Mouse (Mus musculus) stomach, postnatal 0 days (tissue): ENCODE data around the gene Boc. TPM values are rescaled to one million over a fixed set of nuclear protein-coding genes. Genes with fewer than 3 reads are reported as not detected.
A peak's percentile ranks its signal among the peaks of the same experiment; 100 is the strongest.

Experiments
- ATAC-seq: fragments of 200-750 bp; cut with Nextera tagmentation; 2 replicates; pipeline ENCODE4 v1.8.0; 2017; ENCODE audit not compliant: low FRiP score, low TSS enrichment
- DNase-seq: peaks from one replicate; pipeline ENCODE4 v3.0.0-alpha.2; 2016; ENCODE audit warnings: low spot score
- H3K27ac ChIP-seq: fragments of 300-500 bp; sonication (generic); replicated peaks from 2 replicates; pipeline ENCODE4 v1.5.1; 2014; ENCODE audit warnings: mild to moderate bottlenecking, control low read depth
- H3K27me3 ChIP-seq: fragments of 300-500 bp; sonication (generic); 2 replicates; pipeline ENCODE4 v1.6.1; 2014; ENCODE audit warnings: low read length; ENCODE audit not compliant: control insufficient read depth, insufficient read depth
- H3K36me3 ChIP-seq: fragments of 300-500 bp; sonication (generic); 2 replicates; pipeline ENCODE4 v1.6.1; 2014; ENCODE audit warnings: low read length, mixed read lengths; ENCODE audit not compliant: control insufficient read depth, insufficient read depth
- H3K4me1 ChIP-seq: fragments of 300-500 bp; sonication (generic); replicated peaks from 2 replicates; pipeline ENCODE4 v1.6.1; 2014; ENCODE audit warnings: antibody characterized with exemption; ENCODE audit not compliant: control insufficient read depth, insufficient read depth
- H3K4me2 ChIP-seq: fragments of 300-500 bp; sonication (generic); replicated peaks from 2 replicates; pipeline ENCODE4 v1.6.1; 2014; ENCODE audit warnings: low read depth, mild to moderate bottlenecking, control low read depth, moderate library complexity
- H3K4me3 ChIP-seq: fragments of 300-500 bp; sonication (generic); 2 replicates; pipeline ENCODE4 v1.5.1; 2014; ENCODE audit warnings: low read depth, low read length, control low read depth
- H3K9ac ChIP-seq: fragments of 300-500 bp; sonication (generic); 2 replicates; pipeline ENCODE4 v1.6.1; 2014; ENCODE audit warnings: mild to moderate bottlenecking, low read length, control low read depth, mixed read lengths
- H3K9me3 ChIP-seq: fragments of 300-500 bp; sonication (generic); 2 replicates; pipeline ENCODE4 v1.6.1; 2016; ENCODE audit warnings: low read length; ENCODE audit not compliant: control insufficient read depth
- CTCF ChIP-seq: IDR thresholded peaks from 2 replicates; pipeline ENCODE4 v1.5.1; 2016; ENCODE audit warnings: antibody characterized with exemption, low read depth, mild to moderate bottlenecking, moderate library complexity
- EP300 ChIP-seq: optimal IDR thresholded peaks from 2 replicates; pipeline ENCODE3; 2016; ENCODE audit warnings: antibody characterized with exemption
- WGBS: fragments of 180-500 bp; shearing (Covaris S2); extraction: QIAGEN DNeasy Blood & Tissue Kit; methylation state at CpG from one replicate; pipeline ENCODE4 v1.1.7; 2014; 5-methylcytosine and 5-hydroxymethylcytosine counted together
- polyA plus RNA-seq: library from polyadenylated mRNA; unstranded; fragments of >200 nt; fragmentation: Nextera tagmentation; extraction: Ambion mirVana; gene quantifications from 2 replicates; pipeline ENCODE4 v1.2.1, GENCODE M21; 2015

The Boc gene
- polyA plus RNA-seq, 1 experiment from 2014 or later: 6.1 TPM

DNA sequence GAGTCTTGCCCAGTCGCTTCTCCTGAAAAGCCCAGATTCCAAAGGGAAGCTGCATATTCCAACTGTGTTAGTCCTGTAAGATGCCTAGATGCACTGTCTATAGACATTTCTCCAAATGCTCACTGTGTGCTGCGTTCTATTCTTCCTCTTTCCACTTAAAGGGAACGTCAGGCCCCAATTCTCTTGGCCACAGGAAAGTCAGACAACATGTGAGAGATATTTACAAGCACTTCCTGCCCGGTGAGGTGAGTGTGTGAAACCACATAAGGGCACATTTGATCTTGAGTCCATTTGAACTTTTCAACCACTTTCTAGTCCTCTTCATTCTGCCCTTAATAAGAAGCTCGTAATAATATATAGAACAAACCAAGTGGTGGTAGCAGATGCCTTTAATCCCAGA lies 50.7 kb downstream of the Boc start:
- H3K9ac ChIP-seq: no peak overlapping the region
- DNase-seq: no peak
- H3K9me3 ChIP-seq: no peaks in the 10 kb centered on the region
- H3K27me3 ChIP-seq: no peaks in the 10 kb centered on the region
- H3K36me3 ChIP-seq: 0 out of 2 replicates have a peak, but pooled peaks cover 2% of the 10 kb centered on the region
- no peak for TF ChIP-seq CTCF
- no peak for TF ChIP-seq EP300
- no peaks in the 10 kb centered on the region for H3K4me1 ChIP-seq
- ATAC-seq: no peak
- H3K4me2 ChIP-seq: no peak overlapping the region
- 81% methylated on average over 5 of the region's 5 CpGs for WGBS
- H3K27ac ChIP-seq: no peak overlapping the region
- H3K4me3 ChIP-seq: no peak overlapping the region

DNA sequence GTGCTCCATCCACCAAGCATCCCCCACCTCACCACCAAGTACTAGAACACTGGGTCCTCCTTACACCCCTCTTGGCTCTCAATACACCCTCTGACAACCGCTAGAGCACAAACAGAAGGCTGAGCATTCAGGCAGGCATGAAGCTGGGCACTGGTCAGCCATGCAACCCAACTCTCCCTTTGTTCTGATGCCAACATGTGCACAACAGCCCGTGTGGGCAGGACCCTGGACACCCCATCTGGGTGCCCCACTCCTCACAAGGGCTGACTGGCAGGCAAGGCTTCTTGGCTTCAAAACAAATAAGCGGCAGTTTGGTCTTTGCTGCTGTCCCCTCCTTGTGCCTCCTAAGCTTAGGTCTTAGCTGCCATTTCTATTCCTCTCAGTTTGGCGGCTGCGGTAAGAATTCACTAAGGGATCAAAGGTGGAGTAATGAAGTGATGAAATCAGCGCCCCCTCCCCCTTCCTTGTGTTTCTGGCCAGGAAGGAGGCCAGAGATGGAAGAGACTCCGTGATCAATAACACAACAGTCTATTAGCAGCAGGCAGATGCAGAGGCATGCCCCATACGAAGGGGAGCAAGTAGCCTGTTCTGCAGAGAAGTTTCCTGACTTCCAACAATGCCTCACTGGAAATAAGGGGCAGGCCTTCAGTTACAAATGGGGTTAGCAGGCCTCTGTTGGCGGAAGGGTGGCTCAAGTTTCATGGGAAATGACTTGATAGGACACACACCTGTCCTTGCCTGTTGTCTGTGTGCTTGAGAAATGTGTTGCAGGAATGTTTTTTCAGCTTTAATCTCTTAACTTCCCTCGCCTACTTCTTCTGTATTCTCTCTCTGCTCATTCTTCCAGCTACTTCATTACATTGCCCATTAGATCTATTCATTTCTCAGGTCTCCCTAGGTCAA lies 51.4 kb downstream of the Boc start:
- ATAC-seq (no peak), DNase-seq (no peak)
- no peaks in the 10 kb centered on the region for H3K27me3 ChIP-seq
- no peaks in the 10 kb centered on the region for H3K9me3 ChIP-seq
- WGBS: 62% methylated on average over 10 of the region's 10 CpGs
- H3K4me3 ChIP-seq: no peak overlapping the region
- no peak overlapping the region for H3K27ac ChIP-seq
- no peak overlapping the region for H3K4me2 ChIP-seq
- H3K4me1 ChIP-seq: no peaks in the 10 kb centered on the region
- no peak overlapping the region for H3K9ac ChIP-seq
- TF ChIP-seq EP300: no peak
- TF ChIP-seq CTCF: no peak
- H3K36me3 ChIP-seq: 0 out of 2 replicates have a peak, but pooled peaks cover 4% of the 10 kb centered on the region

DNA sequence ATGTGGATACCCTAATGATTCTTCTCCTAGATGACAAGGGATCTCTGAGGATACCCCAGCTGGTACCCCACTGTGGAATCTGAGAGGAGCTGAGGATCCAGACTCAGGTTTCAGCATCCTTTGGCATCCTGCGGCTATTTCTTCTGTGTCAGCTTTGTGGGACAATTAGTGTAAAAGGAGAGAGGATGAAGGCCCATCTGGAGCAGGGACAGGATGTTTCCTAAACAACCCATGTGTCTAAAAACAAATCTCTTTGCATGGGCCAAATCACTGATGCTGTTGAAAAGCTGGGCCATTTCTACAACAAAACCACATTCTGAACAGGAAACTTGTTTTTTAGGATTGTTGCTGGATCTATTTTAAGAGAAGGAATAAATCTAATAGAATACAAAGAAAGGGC lies 53.5 kb downstream of the Boc start:
- no peaks in the 10 kb centered on the region for H3K27me3 ChIP-seq
- no peak overlapping the region for H3K9ac ChIP-seq
- H3K4me1 ChIP-seq: no peaks in the 10 kb centered on the region
- no peak overlapping the region for H3K4me2 ChIP-seq
- no peak overlapping the region for H3K4me3 ChIP-seq
- no peak for DNase-seq
- H3K9me3 ChIP-seq: no peaks in the 10 kb centered on the region
- H3K36me3 ChIP-seq: peaks cover 13% of the 10 kb centered on the region
- TF ChIP-seq EP300: no peak
- no peak for TF ChIP-seq CTCF
- H3K27ac ChIP-seq: no peak overlapping the region
- 86% methylated on average over 1 of the region's 1 CpGs for WGBS
- ATAC-seq: no peak

DNA sequence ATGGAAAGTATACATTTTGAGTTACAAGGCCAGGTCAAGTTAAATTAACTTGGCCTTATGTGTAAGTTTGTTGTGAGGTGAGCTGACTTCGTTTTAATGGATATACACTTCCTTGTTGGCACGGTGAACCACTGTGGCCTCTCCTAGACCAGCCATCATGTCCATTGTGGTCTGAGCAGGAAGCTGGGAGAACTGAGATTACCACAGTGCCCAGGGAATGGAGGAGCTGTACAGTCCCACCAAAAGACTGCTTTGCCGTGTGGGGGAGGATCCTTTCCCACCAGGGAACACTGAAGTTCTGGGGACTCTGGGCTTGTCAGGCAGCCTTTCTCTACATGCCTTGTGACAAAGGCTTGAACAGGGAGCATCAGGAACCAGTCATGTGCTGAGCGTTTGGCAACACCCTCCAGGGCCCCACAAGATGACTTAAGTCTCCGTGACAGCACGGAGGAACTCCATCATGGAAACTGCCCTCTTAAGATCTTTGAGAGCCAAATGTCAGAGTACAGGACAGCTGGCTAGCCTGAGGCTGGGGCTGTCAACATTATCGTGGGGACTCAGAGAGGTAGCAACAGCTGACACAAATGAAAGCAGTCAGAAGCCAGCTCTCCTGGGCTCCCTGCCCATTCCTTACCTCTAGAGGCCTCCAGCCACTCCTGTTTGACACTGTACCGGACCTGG lies 55.7 kb downstream of the Boc start:
- Histone ChIP-seq H3K4me2 (no peak overlapping the region), H3K4me1 (no peaks in the 10 kb centered on the region), H3K9me3 (no peaks in the 10 kb centered on the region), H3K27ac (0 out of 2 replicates have a peak overlapping the region, but pooled peaks have one; percentile 13), H3K4me3 (no peak overlapping the region), H3K27me3 (no peaks in the 10 kb centered on the region), H3K9ac (no peak overlapping the region), H3K36me3 (peaks cover 27% of the 10 kb centered on the region)
- whole genome bisulfite sequencing: 45% methylated on average over 8 of the region's 8 CpGs
- TF ChIP-seq EP300: no peak
- no peak for TF ChIP-seq CTCF
- peak; percentile 71 for ATAC-seq
- no peak for DNase-seq

DNA sequence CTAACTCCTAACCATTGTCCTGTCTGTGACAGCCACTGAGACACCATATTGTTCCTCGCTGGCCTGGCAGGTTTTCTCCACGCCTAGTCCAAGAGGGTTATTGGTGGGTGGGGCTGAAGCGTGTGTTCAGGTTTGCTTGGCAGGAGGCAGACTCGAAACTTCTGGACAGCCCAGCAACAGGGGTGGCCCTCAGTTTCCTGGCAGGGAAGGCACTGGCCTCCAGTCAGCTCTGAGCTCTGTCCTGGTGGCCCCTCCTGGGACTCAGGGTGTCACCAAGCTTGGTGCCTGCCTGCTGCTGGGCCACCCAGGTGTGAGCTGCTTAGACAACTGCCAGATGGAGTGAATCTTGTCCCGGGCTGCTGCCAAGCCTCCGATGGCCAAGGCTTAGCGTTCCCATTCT lies 56.4 kb downstream of the Boc start:
- Histone ChIP-seq H3K27me3 (no peaks in the 10 kb centered on the region), H3K36me3 (peaks cover 34% of the 10 kb centered on the region), H3K4me1 (no peaks in the 10 kb centered on the region), H3K4me3 (no peak overlapping the region), H3K9me3 (no peaks in the 10 kb centered on the region), H3K9ac (no peak overlapping the region), H3K4me2 (no peak overlapping the region), H3K27ac (no peak overlapping the region)
- no peak; the same call in 1 of the 2 replicates for ATAC-seq
- DNase-seq: no peak
- TF ChIP-seq CTCF: no peak
- TF ChIP-seq EP300: no peak
- 48% methylated on average over 7 of the region's 7 CpGs for WGBS

DNA sequence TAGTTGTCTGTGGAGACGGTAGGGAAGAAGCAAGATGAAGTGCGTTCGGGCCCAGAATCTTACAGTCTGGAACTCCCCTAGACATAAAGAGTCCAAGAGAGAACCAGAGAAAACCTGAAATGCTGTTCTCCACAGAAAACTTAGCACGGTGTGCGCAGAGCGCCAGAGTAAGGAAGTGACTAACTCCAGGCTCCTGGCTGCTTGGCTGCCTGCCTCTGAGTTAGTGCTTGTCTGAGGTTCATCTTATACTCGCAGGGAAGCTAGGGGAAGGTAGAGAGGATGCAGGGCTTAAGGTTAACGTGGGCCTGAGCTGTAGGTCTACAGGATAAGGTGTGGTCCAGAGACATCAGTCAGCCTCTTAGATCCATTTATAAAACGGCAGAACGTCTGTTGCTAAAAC lies 56.9 kb downstream of the Boc start:
- H3K9me3 ChIP-seq: no peaks in the 10 kb centered on the region
- WGBS: 80% methylated on average over 10 of the region's 10 CpGs
- no peak overlapping the region for H3K27ac ChIP-seq

More for the DNA sequence above, 56.9 kb downstream of the Boc start:
- Histone ChIP-seq H3K4me2 (no peak overlapping the region), H3K4me1 (no peaks in the 10 kb centered on the region), H3K9ac (no peak overlapping the region), H3K27me3 (no peaks in the 10 kb centered on the region), H3K36me3 (peaks cover 34% of the 10 kb centered on the region), H3K4me3 (no peak overlapping the region)
- no peak for TF ChIP-seq EP300
- no peak for TF ChIP-seq CTCF
- ATAC-seq (no peak), DNase-seq (no peak)
